Mouse (Mus musculus) olfactory bulb, adult 2 months (tissue): ENCODE measurements around the gene Arhgef1.

Experiments
- CTCF ChIP-seq: fragments of 200-500 bp; IDR thresholded peaks from 2 replicates; pipeline ENCODE4 v1.5.1; 2012; ENCODE audit warnings: low read depth, mild to moderate bottlenecking, low read length, moderate library complexity; ENCODE audit not compliant: insufficient read depth
- POLR2A ChIP-seq: fragments of 200-500 bp; IDR thresholded peaks from 2 replicates; pipeline ENCODE4 v1.6.1; 2012; ENCODE audit warnings: mild to moderate bottlenecking, low read depth, low read length, moderate library complexity; ENCODE audit not compliant: insufficient read depth

- TF ChIP-seq CTCF (no peak), POLR2A (no peak)
These were observed 723 bp downstream of the Arhgef1 start for GRCm38 (mm10) chr7:24903444-24903825.
